Mouse (Mus musculus) heart, adult 8-10 months (tissue): ENCODE measurements at regions not wholly inside any gene's neighbourhood (a gene's known extent, or its start where the extent isn't known, plus 50 kb on each side); places are given as distances from the start of the nearest gene placed in this dataset.

ENCODE experiments used
- DNase-seq: peaks from one replicate; pipeline ENCODE4 v3.0.0; 2022; ENCODE audit warnings: low spot score

DNA sequence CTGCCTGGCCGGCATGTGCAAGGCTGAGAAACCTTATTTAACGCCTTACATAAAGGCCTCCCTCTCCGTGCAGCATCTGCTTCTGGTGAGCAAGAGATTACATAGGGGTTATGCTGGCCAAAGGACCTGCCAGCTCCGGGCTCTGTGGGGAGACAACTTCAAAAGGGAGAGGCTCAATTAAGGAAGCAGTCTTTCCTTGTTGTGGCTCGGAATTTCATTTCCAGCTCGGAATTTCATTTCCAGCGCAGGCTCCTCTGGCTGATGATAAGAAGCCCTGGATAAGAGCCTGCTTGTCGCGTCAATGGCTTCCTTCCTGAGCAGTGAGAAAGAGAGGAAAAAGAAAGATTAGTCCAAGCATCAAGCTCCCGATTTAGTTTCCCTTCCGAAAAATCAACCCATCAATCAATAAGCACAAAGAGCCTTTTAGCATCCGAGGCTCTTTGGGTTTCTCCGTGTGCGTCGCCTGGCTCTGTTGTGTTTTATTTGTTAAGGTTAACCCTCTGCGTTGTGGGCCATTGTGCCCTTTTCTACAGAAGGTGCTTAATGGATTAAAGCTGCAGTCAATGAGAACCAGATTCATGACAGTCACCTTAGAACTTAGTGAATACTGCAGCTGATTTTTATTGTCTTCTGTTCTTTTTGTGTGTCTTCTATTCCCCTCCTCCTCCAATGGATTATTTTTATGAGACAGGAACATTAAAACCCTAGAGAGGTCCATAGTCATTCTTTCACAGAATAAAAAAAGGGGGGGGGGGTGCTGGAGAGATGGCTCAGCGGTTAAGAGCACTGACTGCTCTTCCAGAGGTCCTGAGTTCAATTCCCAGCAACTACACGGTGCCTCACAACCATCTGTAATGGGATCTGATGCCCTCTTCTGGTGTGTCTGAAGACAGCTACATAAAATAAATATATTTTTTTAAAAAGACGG lies 218.3 kb downstream of the Myo1b start:
- DNase-seq = peak; percentile 65

DNA sequence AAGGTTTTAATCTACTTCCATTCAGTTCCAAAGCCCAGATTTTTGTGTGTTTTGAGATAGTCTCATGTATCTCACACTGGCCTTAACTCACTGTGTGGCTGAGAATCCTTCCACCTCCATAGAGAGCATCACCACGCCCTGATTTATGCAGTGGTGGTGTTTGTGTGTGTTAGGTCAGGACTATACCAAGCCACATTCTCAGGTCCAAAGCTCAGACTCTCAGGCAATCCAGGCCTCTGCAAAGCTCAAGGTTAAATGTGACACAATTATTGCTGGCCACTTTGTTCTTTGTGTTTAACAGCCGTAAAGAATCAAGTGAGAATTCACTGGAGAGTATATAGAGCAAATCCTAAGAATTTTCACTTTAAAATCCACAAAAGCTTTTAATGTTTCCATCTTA lies 218.2 kb upstream of the Nabp1 start:
- DNase-seq = no peak

DNA sequence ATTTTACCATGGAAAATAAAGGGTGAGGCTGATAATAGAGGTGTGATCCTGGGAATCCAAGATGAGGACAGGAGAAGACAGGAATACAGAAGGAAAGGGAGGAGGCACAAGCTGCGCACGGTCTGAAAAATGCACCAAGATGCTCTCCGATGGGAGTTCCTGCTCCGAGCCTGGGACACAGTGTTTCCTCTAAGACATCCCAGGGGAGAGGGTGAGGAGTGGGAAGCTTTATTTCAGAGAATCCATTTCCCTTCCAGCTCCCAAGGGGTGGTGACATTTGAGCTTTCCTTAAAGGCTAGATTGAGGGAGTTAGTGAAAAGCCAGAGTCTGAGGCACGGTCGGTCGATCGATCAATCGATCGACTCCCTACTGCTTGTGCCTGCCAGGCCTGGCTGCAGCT lies 212.7 kb upstream of the Nabp1 start:
- DNase-seq = peak; percentile 53

DNA sequence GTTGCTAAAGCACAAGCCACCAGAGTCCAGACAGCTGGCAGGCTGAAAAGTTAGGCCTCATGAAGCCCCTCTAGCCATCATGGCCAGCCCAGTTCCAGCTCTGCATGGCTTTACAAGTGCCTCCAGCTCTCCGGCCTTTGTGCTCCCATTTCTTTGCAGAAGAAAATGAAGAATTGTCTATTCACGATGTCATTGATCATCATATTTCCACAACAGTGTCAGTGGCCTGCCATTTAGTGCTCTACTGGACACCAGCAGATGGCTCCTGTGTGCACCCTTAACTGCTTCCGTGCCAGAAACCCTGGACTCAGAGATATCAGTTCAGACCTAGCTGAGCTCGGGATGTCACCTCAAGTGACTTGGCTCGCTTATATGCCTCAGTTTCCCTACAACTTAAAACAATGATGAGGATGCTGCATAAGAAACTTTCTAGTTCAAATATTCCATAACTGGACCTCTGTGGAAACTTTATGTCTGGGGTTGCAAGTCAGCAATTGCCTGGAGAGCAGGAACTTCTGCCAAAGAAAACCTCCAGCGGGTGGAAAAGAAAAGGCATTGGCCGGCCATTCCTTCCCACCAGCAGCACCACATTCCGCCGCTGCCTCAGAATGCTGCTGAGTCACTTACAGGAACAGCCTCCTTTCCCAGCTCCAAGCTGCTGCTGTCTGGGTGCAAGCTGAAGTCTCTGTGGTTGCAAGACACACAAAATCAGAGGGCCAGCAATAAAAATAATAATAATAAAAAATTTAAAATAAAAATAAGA lies 211.4 kb upstream of the Nabp1 start:
- peak; percentile 64 for DNase-seq

DNA sequence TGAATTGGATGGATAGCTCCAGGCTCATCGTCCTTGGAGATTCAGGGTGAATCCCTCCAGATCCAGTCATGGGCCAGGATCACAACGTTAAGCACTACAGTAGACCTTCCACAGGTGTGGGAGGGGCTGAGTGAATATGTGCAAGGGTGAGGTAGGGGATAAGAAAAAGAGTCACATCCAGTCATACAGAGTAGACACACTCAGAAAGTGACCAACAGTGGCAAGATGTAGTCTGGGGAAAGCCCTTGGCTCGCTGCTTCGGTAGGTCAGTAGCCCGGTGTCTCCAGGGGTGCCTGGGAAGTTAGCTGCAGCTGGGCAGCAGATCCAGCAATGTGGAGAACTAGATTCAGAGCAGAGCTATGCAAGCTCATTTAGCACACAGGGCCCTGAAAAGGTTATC lies 210.7 kb upstream of the Nabp1 start:
- DNase-seq = no peak

DNA sequence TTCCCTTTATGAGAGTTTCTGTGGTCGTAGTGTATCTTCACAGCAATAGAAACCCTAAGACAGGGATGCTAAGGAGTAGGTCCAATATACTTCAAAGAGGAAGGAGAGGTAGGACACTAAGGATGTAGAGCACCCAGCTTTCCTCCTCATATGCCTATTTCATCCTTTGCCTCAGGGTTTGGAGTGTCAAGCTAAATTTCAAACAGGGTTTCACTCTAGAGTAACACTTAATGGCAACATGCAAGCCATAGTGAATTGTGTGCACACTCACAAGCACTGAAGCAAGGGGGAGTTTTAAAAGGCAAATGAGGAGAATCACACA lies 210.0 kb upstream of the Nabp1 start:
- DNase-seq = no peak

DNA sequence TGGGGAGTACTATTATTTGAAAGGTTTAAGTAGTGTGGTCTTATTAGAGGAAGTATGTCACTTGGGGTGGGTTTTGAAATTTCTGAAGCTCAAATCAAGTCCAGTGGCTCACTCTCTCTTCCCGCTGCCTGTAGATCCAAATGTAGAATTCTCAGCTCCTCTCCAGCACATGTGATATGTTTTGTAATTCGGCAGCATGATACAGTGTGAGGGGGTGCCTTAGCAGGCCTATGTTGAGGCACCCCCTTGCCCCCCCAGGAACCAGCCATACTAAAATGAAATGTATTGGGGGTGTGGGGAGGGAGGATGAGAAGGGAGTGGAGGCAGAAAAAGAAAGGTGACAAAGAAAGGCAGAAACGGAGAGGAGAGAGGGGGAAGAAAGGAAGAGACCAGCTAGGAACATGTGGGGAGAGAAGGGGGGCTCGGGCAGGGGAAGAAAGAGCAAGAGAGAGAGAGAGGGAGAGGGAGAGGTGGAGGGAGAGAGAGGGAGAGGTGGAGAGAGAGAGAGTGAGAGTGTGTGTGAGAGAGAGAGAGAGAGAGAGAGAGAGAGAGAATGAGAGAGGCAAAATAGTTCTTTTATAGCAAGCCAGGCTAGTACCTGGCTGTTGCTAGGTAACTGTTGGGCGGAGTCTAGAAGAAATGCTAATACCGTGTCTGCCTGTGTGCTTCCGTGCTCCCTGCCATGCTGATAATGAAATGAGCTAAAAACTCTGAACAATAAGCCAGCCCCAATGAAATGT lies 209.4 kb upstream of the Nabp1 start:
- no peak for DNase-seq

DNA sequence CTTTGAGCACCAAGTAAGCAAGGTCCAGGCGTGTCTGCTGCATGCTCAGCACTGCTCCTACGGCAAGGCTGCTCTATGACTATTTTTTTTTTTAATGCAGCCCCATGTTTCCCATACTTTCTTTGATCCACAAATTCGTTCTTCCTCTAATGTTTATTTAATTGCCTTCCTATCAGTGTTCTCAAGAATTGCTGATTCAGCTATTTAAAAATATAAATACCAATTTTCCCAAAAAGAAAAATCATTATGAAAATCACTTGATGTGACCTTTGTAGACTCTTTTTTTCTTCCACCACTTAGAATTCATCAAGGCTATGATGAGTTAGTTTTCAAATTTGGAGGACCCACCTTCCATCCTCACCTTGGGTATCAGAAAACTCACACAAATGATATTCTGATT lies 208.5 kb upstream of the Nabp1 start:
- DNase-seq = no peak

DNA sequence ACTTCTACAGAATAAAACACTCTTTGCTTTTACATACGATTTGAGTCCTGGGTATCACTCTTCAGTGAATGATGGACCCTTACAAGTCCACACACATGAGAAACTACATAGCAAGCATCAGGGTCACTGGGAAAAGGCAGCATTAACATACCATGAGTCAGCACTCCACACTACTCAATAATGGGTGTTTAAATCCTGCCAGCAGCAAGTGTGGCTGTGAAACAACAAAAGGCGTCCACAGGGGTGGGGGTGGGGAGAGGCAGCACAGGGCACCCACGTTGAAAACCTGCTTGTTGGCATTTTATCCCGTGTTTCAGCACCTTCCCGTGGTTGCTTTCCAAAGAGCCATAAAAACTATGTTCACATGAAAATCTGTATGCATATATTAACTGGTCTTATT lies 204.0 kb upstream of the Nabp1 start:
- DNase-seq = no peak

DNA sequence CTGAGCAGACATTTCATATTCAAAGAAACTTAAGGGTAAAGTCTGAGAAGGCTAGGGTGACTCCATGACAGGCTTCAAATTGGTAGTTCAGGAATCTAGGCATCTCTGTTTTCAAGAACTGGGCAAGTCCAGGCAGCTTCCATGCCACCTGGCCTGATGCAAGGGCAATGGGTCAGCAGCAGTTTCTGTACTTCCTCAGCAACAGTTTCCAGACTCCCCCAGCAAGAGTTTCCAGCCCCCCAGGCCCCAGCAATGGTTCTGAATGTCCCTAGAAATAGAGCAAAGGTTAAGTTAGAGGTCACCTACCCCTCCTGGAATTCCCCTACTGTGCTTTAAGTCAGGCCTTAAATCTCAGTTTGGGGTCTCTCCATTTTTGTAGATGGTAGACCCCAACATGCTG lies 203.6 kb upstream of the Nabp1 start:
- no peak for DNase-seq

DNA sequence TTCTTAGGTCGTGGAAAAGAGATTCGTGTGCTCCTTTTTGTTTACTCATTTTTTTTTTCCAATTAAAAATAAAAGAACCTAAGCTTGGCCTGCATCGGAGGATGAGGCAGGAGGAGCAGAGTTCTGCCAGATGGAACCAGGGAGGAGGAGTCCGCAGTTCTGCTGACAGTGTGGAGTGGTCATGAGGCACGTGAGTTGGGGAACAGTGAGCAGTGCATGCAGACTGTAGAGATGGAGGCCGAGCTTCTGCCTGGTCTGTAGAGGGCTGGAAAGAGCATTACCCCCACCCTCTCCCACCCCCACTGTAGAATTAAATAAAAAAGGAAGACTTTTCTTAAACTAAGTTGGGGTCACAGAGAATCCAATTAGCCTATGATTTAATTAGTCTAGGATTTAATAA lies 202.5 kb upstream of the Nabp1 start:
- no peak for DNase-seq

DNA sequence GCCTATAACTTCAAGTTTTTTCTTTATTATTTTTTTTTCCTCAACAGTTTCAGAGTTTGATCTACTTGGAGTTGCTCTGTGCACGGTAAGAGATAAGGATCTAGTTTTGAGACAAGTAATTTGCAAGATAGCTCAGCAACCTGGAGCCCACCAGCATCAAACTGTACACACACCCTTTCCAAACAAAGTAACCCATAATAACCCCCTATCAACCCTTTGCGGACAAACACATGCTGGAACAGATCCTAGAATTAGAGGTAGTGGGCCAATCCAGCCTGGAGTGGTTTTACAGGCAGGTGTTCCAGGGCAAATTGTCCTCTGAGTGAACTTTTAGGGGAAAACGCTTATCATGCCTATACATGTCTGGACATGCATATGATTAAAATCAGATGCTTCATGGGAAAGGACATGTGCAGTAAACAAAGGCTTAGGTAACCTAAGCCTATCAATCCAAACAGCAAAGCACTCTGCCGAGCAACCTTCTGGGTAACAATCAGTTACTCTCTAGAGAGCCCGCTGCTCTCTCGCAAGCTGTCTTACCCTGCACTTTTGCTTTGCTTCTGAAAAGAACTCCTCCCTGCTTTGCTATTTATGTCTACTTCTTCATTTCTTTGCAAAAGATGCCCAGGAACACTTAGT lies 200.2 kb upstream of the Nabp1 start:
- DNase-seq = no peak

DNA sequence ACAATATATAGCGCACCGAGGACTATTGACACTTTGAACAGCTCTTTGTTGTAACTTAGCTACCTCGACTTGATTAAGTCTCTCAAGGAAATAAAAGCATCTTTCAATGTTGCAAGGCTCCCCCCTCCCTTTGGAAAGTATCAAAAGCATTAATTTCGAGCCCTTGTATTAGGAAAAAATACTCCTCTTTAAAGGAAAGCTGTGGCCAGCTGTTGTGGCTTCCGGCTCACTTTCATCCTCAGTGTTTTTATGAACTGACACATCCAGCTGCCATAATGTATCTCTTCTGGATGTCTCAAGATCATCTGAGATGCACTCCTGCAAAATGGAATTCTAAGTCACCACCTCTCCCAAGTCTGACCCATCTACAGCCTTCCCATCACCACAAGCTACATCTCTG lies 199.6 kb upstream of the Nabp1 start:
- DNase-seq = no peak

DNA sequence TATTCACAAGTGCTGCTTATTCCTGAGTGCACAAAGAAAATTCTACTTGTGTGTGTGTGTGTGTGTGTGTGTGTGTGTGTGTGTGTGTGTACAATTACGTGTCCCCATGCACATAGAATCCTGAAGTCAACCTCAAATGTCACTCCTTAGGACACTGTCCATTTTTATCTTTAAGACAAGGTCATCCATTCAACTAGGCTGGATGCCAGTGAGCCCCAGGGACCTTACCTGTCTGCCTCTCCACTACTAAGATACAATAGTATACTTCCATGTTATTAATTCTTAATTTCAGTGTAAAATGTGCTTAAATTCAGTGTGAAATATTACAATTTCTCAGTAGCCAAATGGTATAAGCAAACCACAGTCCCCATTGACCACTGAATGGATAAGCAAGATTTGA lies 193.5 kb upstream of the Nabp1 start:
- DNase-seq = no peak

DNA sequence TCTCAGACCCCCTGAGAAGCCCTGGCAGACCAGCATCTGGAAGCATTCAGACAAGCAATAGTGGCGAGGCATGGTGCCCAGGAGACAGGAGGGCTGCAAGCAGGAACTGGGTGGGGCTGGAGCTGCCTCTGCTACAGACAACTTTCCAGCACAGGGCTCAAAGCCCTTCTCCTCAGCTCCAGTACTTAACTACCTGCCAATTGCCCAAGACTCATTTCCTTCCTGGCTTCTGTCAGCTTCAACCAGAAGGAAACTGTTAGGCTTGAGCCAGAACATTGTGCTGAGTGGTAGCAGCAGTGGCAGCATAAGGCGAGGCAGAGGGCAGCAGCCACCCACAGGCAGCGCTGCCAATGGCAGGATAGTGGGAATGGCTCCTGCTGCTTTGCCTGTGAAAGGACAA lies 193.1 kb upstream of the Nabp1 start:
- DNase-seq = no peak

DNA sequence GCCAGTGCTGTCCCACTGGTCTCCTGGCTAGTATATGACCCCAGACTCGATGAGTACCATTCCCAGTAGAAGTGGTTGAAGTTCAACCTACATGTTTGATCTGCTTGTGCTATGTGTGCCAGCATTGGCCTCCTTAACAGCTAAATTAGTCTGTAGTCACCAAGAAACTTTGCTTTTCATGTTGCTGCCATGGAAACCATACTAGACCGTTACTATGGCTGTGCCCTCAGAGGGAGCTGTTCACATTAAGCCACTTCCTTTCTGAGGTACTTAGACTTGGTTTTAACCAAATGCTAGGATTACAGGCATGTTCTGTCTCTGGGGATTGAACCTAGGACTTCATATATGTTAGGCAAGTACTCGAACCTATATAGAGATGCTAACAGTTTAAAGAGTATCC lies 191.8 kb upstream of the Nabp1 start:
- DNase-seq = no peak

DNA sequence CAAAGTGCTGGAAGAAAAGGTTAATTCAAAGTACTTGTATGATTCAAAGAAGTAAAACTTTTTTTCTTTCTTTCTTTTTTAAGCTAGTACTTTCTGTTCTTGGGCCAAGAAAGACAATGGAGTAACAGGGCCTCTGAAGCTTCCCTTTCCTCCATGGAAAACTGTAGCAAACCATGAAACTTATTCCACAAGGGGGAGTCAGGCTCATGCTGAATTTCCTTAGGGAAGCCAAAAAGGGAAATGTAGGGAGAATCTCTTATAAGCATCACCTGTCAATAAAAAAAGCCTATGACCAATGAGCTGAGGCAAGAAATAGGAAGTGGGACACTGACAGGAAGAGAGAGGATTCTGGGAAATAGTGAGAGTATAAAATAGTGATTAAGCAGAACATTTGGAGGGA lies 190.7 kb upstream of the Nabp1 start:
- peak; percentile 36 for DNase-seq

DNA sequence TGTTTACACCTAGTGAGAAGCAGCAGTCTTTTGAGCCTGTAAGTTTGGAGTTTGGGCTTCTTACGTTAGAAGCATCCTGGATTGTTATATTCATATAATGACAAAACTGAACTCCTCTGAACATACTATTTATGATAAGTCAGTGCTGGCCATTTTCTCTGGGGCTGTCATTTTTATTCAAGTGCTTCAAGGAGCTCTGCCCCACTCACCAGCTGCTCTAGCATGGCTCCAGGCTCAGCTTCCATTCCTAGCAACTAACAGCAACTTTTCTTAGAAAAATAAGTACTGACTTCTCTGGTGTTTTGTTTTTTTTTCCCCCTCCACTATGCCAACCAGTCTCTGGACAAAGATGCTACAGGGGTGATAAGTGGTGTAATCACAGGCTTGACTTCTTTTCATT lies 182.3 kb upstream of the Nabp1 start:
- no peak for DNase-seq

DNA sequence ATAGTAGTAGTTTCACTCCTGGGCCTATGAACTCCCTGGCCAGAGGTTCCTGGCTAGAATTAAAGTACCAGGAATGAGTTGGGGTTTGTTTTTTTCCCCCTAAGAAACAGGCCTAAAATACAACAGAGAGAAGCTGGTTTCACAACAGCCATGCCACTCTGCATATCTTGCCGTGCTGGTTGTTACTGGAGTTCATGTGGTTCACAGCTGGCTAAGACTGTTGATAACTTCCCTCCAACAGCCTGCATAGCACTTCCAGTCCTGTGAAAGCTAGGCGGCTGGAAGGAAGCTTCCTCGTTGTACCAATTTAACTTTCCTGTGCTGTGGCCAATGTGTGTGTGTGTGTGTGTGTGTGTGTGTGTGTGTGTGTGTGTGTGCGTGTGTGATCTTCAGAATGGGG lies 179.0 kb upstream of the Nabp1 start:
- no peak for DNase-seq

DNA sequence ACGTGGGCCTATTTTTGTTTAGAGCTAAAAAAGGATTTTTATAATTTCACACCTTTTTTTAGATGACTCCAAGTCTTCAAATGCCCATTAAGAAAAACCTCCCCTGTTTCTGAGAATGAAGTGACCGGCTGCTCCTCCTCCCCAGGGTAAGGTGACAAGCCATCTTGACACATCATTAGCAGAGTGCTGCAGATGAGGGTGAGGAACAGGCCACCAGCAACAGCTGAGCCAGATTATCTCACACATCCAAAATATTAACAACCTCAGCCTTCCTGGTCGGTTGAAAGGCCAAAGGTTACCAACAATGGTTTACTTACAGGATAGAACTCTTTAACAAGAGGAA lies 172.4 kb upstream of the Nabp1 start:
- DNase-seq = no peak

DNA sequence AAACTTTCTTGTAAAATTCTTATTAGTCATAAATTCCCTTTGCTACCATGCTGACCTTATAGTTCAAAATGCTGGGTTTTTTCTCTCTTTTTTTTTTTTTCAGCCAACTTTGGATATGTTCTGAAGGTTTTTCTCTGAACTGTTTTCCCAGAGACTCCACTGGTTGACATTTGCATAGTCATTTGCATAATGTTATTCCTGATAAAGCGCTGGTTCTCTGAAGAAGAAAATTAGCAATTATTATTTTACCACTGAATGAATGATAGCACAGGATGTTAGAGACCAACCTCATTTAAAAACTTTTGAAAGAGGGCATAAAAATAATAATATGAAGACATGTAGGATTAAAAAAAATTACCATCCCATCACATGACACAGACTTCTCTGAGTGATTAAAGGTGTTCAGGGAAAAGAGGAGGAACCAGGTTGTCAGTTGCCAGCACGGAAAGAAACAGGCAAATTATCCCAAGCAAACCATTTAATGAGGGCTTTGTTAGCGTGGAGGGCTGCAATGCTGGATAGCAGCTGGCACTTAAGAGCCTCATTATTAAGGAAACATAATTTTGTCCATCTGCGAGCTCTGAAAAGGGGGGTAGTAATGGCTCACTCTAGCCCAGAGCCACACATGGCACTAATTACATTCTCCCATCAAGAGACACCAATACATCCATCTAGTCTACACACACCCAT lies 171.9 kb upstream of the Nabp1 start:
- no peak for DNase-seq

DNA sequence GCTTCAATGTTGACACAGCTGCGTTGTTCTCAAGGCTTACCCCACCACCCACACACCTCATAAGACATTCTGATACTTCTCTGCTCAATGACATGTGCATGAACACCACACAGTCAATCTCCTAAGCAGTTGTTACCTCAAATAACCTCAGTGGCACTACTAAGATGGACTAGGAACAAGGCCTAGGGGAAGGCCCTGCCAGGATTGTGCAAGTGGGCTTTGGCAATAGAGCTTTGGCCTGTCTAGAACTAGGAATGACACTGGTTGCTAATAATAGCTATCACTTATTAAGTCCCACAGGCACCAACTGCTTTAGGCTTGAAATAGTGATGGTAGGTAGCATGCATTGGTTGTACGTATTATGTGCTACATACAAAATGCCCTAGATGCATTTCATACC lies 169.7 kb upstream of the Nabp1 start:
- DNase-seq = peak; percentile 53
